Mouse (Mus musculus): Measurements from ENCODE around the gene Slc25a34.

GRCm38 (mm10) chr4:141619299-141619883 lies 4.2 kb downstream of the Slc25a34 start:
- TF ChIP-seq GATA1 (IDR thresholded peaks at IDR 0.05; ENCODE audit: low read length): no peak
- TF ChIP-seq TAL1 (IDR thresholded peaks at IDR 0.05; ENCODE audit: low read length): no peak
